Mouse (Mus musculus) midbrain, embryonic 10.5 days (tissue): ENCODE data around the gene Scrg1. TPM values are rescaled to one million over a fixed set of nuclear protein-coding genes. Genes with fewer than 3 reads are reported as not detected.
"Not testable (repeated sequence)": the region's sequence is repeated elsewhere in the genome, so short reads cannot be mapped to it uniquely, and the experiment has no call there.

Experiments used
- DNase-seq: peaks from one replicate; pipeline ENCODE4 v3.0.0-alpha.2; 2017; ENCODE audit warnings: low spot score
- H3K27ac ChIP-seq: fragments of 300-500 bp; sonication (generic); replicated peaks from 2 replicates; pipeline ENCODE4 v1.5.1; 2016; ENCODE audit warnings: mild to moderate bottlenecking
- H3K27me3 ChIP-seq: fragments of 300-500 bp; sonication (generic); 2 replicates; pipeline ENCODE4 v1.6.1; 2016; ENCODE audit warnings: low read depth, mild to moderate bottlenecking; ENCODE audit not compliant: poor library complexity, severe bottlenecking
- H3K36me3 ChIP-seq: fragments of 300-500 bp; sonication (generic); 2 replicates; pipeline ENCODE4 v1.6.1; 2016; ENCODE audit warnings: mild to moderate bottlenecking, moderate library complexity
- H3K4me1 ChIP-seq: fragments of 300-500 bp; sonication (generic); 2 replicates; pipeline ENCODE4 v1.6.1; 2016
- H3K4me3 ChIP-seq: fragments of 300-500 bp; sonication (generic); 2 replicates; pipeline ENCODE4 v1.5.1; 2016; ENCODE audit warnings: mild to moderate bottlenecking, moderate library complexity
- H3K9me3 ChIP-seq: fragments of 300-500 bp; sonication (generic); replicated peaks from 2 replicates; pipeline ENCODE4 v1.6.1; 2016; ENCODE audit warnings: mild to moderate bottlenecking
- WGBS: fragments of 180-500 bp; shearing (Covaris S2); methylation state at CpG from one replicate; pipeline ENCODE4 v1.1.7; 2016; 5-methylcytosine and 5-hydroxymethylcytosine counted together
- polyA plus RNA-seq: library from polyadenylated mRNA; unstranded; fragments of >200 nt; fragmentation: Nextera tagmentation; extraction: Ambion mirVana; gene quantifications from 2 replicates; pipeline ENCODE4 v1.2.1, GENCODE M21; 2016

Scrg1 gene
- polyA plus RNA-seq, 1 experiment from 2014 or later = 0.35 TPM

DNA sequence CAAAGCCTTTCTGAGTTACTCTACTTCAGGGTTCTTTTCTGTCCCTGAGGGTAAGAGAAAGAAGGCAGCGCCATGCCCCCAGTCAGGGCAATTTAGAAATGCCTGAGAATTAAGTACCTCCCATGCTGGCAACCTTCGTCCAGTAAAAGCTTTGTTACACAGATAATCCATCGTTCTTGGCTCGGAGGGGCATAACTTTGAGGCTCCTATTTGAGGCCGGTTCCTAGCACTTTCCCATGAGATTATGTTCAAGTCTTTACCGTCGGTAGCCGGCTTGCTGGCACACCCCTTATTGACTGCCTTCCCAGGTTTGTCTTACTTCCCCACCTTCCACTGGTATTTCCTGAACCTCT lies 42.7 kb downstream of the Scrg1 start:
- H3K9me3 ChIP-seq = no peaks in the 10 kb centered on the region
- H3K4me3 ChIP-seq = no peak overlapping the region
- peaks cover 6% of the 10 kb centered on the region for H3K4me1 ChIP-seq
- 0 out of 2 replicates have a peak overlapping the region, but pooled peaks have one; percentile 17 for H3K27ac ChIP-seq
- WGBS = 79% methylated on average over 8 of the region's 8 CpGs
- no peaks in the 10 kb centered on the region for H3K27me3 ChIP-seq
- no peak for DNase-seq
- H3K36me3 ChIP-seq = 0 out of 2 replicates have a peak, but pooled peaks cover 3% of the 10 kb centered on the region

DNA sequence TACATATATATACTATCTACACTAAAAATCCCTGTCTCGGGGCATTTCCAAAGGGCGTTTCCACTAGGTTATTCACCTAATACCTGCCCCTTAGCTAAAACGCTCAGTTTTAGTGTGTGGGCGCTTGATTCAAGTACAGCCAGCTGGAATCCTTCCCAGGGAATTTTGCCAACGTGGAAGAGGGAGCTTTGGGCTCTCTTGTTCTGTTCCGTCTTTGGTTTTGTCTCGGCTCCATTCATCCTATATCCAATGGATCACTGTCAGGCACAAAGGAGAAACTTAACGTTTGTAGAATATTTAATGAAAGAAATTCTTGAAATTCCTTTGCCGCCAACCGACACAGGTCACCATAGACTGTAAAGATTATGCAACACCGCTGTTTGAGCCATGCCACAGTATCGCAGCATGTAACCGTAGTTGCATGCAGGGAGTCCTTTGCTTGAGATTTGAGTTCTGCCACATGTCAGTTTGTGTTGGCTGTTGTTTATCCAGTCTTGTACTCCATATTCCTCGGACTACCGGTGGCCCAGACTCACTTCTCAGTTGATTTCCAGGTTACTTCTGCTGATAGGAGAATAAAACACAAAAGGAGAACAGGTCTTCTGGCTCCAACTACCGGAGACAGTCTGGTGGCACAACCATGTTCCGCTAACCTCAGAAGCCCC lies 43.3 kb downstream of the Scrg1 start:
- 0 out of 2 replicates have a peak, but pooled peaks cover 3% of the 10 kb centered on the region for H3K36me3 ChIP-seq
- H3K9me3 ChIP-seq = no peaks in the 10 kb centered on the region
- H3K4me3 ChIP-seq = no peak overlapping the region
- H3K27ac ChIP-seq = 0 out of 2 replicates have a peak overlapping the region, but pooled peaks have one; percentile 17
- WGBS = 75% methylated on average over 17 of the region's 17 CpGs
- no peaks in the 10 kb centered on the region for H3K27me3 ChIP-seq
- DNase-seq = no peak
- H3K4me1 ChIP-seq = peaks cover 6% of the 10 kb centered on the region

DNA sequence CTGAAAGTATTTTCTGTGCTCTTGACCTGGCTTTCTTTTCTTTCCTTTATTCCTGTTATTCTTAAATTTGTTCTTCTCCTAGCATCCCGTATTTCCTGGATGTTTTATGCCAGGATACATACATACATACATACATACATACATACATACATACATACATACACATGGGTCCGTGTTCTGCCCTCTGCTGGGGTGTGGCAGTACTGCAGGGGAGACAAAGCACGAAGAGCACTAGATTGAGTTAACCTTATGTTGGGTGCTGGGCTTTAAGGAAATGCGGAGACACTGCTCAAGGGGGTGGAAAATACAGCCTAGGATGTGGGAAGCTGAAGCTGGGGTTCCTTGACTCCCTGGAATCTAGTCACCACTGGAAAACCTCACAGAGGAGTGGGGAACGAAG lies 47.9 kb downstream of the Scrg1 start:
- no peak overlapping the region for H3K4me3 ChIP-seq
- 0 out of 2 replicates have a peak, but pooled peaks cover 6% of the 10 kb centered on the region for H3K36me3 ChIP-seq
- peak; percentile 74 for DNase-seq
- no peaks in the 10 kb centered on the region for H3K27me3 ChIP-seq
- H3K27ac ChIP-seq = no peak overlapping the region
- H3K9me3 ChIP-seq = no peaks in the 10 kb centered on the region
- peaks cover 5% of the 10 kb centered on the region for H3K4me1 ChIP-seq
- 52% methylated on average over 5 of the region's 5 CpGs for WGBS

DNA sequence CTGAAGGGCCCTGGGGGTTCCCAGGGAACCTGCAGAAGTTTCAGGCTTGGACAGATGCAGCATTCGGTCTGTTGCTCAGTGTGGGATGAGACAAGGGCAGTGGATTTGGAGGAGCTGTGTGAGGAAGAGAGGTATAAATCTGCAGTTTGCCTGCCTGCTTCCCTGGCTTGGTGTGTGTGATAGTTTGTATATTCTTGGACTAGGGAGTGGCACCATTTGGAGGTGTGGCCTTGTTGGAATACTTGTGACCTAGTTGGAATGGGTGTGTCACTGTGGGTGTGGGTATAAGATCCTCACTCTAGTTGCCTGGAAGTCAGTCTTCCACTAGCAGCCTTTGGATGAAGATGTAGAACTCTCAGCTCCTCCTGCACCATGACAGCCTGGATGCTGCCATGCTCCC lies 49.8 kb downstream of the Scrg1 start:
- not testable (repeated sequence) for H3K27me3 ChIP-seq, H3K4me1 ChIP-seq, H3K27ac ChIP-seq, H3K36me3 ChIP-seq, DNase-seq, H3K4me3 ChIP-seq, H3K9me3 ChIP-seq
- 100% methylated on average over 1 of the region's 1 CpGs for WGBS

DNA sequence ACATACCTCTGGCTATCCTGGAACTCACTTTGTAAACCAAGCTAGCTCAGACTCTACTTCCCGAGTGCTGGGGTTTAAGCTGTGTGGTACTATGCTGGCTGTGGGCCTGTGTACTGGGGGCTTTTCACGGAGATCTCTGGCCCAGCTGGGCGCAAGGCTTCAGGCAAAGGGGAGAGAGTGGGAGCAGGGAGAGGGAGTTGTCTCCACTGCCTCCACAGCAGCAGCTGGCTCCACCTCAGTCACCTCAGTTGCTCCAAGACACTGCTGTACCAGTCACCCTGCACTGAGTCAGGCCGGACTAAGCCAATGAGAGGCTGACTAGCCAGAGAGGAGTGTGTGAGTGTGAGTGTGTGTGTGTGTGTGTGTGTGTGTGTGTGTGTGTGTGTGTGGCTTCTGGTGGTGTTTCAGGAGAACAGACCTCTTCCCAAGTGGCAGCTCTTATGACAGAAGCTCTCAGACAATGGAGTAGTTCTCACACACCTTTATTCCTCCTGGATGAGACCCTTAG lies 51.9 kb downstream of the Scrg1 start:
- no peak overlapping the region for H3K4me3 ChIP-seq
- peaks cover 11% of the 10 kb centered on the region for H3K4me1 ChIP-seq
- no peaks in the 10 kb centered on the region for H3K9me3 ChIP-seq
- H3K27me3 ChIP-seq = no peaks in the 10 kb centered on the region
- peaks cover 7% of the 10 kb centered on the region for H3K36me3 ChIP-seq
- H3K27ac ChIP-seq = no peak overlapping the region
- no peak for DNase-seq
- 82% methylated on average over 4 of the region's 4 CpGs for WGBS

DNA sequence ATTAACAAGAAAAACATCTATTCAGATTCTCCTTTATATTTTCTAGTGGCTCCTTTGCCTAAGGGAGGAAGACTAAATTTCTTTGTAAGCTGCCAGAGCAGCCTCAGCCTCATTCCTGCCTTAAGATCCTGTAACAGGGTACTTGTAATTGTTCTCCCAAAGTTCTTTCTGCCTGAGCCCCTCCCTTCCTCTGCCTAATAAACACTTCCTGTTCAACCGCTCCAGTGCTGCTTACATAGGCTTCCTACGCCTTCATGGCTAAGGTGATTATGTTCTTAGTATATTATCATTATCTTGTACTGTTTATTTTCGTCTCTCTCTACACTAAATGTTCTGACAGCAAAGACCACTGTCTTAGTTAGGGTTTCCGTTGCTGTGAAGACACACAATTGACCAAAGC lies 52.9 kb downstream of the Scrg1 start:
- Histone ChIP-seq H3K36me3 (peaks cover 14% of the 10 kb centered on the region), H3K4me1 (peaks cover 15% of the 10 kb centered on the region), H3K9me3 (no peaks in the 10 kb centered on the region), H3K27me3 (no peaks in the 10 kb centered on the region), H3K27ac (no peak overlapping the region), H3K4me3 (no peak overlapping the region)
- WGBS = 88% methylated on average over 4 of the region's 4 CpGs
- no peak for DNase-seq

DNA sequence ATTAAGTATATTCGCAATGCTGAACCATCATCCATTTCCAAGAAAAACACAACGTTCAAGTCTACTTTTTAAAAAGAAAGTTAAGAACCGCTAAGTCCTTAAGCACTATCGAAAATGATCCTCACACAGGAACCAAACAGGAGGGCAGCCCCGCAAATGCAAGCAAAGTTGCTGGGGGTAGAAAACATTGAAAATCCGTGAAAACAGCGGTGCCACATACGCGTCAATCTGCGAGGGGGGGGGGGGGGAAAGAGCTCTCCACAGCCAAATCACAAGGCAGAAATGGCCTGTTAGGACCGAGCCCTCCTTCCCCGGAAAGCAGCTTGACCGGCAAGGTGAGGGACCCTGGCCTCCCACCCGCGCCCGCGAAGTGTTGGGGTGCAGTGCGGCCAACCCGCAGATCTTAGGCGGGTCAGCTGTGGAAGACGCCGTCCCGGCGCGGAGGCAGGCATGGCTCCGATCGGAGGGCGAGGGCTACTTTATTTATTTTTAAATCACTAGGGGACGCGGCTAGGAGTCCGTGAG lies 55.1 kb downstream of the Scrg1 start:
- 2% methylated on average over 31 of the region's 31 CpGs for WGBS
- peaks cover 23% of the 10 kb centered on the region for H3K4me1 ChIP-seq
- H3K36me3 ChIP-seq = peaks cover 33% of the 10 kb centered on the region
- no peak for DNase-seq
- H3K27me3 ChIP-seq = no peaks in the 10 kb centered on the region
- H3K27ac ChIP-seq = peak overlapping the region; percentile 100
- H3K9me3 ChIP-seq = no peaks in the 10 kb centered on the region
- H3K4me3 ChIP-seq = peak overlapping the region; percentile 95

DNA sequence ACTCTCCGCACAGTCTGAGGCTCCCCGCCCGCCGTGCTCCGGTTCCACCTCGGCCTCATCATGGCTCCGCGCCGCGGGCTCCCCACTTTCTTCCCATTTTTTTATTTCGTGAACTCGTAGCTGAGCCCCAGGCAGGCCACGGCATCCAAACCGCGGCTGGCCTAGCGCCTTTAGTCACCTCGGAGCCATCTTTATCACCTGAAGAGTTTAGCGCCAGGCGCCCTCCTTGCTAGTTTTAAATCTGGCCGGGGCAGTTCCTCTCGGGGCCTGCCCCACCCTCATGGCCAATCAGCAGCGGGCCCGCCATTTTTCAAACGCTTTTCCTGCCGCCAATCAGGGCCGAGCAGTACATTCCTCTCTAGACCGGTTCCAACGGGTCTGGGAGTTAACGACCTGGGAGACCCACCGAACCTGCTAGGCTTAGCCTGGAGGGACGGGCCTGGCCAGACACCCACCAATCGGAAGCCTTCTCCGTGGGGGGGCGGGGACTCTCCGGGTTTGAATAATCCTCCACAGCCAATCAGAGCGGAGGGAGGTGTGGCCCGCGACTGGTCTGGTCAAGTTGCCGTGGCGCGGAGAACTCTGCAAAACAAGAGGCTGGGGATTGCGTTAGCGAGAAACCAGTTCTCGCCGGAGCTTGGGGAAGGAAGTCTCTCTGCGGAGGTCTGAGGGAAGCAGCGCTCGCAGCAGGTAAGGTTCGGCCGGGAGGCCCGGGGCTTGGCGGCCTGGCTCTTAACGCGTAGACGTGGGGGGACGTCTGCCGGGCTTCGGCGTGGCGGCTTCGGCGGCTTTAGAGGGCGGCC lies 55.8 kb downstream of the Scrg1 start, which contains the start of gene Hmgb2:
Gene Hmgb2, plus strand, starts transcription at position 592 of the 803 bp plus-strand sequence.
- H3K4me3 ChIP-seq = peak within 1 kb of the TSS; percentile 95
- H3K36me3 ChIP-seq = peaks cover 39% of the 10 kb centered on the region
- under 1% methylated on average over 63 of the region's 63 CpGs for WGBS
- peak within 1 kb of the TSS; percentile 100 for H3K27ac ChIP-seq
- peaks cover 23% of the 10 kb centered on the region for H3K4me1 ChIP-seq
- H3K27me3 ChIP-seq = no peaks in the 10 kb centered on the region
- DNase-seq = peak; percentile 100
- H3K9me3 ChIP-seq = no peaks in the 10 kb centered on the region

DNA sequence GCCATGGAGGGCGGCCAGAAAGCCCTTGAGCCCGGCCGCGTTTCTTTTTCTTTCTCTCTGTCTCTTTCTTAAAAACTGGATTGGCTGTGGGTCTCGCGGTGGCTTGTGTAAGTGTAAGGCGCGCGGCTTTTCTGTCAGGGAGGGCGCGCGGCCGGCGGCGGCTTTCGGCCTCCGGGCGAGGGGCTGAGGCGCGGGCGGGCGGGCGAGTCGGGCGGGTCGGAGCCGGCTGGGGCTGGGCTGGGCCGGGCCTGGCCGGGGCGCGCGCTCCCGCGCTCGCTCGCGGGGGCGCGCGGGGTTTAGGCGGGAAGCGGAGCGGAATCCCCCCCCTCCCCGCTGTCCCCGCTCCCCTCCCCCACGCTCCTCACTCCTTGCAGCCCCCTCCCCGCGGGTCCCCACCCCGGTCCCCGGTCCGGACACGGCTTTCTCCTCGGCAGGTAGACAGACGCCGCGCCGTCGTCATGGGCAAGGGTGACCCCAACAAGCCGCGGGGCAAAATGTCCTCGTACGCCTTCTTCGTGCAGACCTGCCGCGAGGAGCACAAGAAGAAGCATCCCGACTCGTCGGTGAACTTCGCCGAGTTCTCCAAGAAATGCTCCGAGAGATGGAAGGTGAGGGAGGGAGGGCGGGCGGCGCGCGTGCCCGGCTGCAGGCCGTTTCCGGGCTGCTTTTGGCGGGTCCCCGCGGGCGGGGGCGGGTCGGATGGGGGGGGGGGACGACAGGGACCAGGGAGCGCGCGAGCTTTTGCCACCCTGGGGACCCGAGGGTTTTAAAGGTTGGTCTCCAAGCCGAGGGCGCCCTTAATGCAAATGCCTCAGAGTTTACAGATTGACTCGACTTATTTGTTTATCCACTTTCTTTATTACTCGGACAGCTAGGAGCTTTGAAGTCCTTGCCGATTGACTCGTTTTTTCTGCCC lies 56.7 kb downstream of the Scrg1 start:
- peak; percentile 65 for DNase-seq
- Histone ChIP-seq H3K9me3 (no peaks in the 10 kb centered on the region), H3K4me1 (peaks cover 23% of the 10 kb centered on the region), H3K4me3 (peak overlapping the region; percentile 95), H3K36me3 (peaks cover 47% of the 10 kb centered on the region), H3K27ac (peak overlapping the region; percentile 100), H3K27me3 (no peaks in the 10 kb centered on the region)
- WGBS = under 1% methylated on average over 81 of the region's 96 CpGs

DNA sequence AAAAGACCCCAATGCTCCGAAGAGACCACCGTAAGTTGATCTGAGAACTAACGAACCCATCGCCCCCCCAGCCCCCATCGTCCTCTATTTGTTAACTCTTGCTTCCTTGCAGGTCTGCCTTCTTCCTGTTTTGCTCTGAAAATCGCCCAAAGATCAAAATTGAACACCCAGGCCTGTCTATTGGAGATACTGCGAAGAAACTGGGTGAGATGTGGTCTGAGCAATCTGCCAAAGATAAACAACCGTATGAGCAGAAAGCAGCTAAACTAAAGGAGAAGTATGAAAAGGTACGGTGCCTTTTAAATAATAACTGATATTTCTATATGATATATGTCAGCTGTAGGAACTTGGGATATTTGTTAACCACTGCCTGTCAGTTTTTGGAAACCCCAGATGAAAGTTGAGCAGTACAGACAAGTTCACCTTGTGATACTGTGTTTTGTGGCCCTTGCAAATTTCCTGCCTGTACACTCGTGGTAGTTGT lies 57.5 kb downstream of the Scrg1 start:
- peak overlapping the region; percentile 100 for H3K27ac ChIP-seq
- 44% methylated on average over 10 of the region's 10 CpGs for WGBS
- H3K27me3 ChIP-seq, DNase-seq, H3K9me3 ChIP-seq: not testable (repeated sequence)
- H3K36me3 ChIP-seq = peaks cover 52% of the 10 kb centered on the region
- peaks cover 23% of the 10 kb centered on the region for H3K4me1 ChIP-seq
- H3K4me3 ChIP-seq = peak overlapping the region; percentile 95

DNA sequence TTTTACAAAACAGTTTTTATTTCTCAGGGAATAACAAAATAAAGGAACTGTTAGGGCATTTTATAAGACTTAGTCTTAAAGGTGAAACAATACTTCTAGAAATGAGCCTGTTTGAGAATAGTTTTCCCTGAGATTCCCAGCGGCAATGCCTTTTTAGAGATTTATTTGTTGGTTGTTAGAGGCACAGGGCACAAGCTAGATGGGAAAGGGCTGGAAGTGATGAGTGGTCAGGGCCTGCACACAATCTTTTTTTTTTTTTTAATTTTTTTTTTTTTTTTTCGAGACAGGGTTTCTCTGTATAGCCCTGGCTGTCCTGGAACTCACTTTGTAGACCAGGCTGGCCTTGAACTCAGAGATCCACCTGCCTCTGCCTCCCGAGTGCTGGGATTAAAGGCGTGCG lies 61.0 kb downstream of the Scrg1 start:
- H3K27me3 ChIP-seq, H3K4me3 ChIP-seq, H3K9me3 ChIP-seq, H3K27ac ChIP-seq, DNase-seq: not testable (repeated sequence)
- H3K36me3 ChIP-seq = peaks cover 65% of the 10 kb centered on the region
- 91% methylated on average over 5 of the region's 5 CpGs for WGBS
- H3K4me1 ChIP-seq = peaks cover 13% of the 10 kb centered on the region

DNA sequence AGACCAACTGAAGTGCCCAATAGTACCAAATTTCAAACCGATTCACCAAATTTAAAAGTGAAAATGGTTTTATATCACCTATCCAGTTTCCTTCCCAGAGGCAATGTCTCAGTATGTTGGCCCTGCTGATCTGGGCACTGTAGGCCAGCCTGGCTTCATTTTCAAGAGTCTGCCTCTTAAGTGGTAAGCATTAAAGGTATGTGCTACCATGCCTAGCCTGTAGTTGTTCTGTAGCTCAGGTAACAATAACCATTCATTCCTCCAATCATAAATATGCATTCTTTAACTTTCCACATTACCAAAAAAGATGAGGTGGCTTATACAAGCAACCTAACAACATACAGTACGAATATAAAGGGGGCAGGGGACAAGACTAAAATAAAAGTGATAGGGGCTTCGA lies 62.0 kb downstream of the Scrg1 start:
- Histone ChIP-seq H3K4me3 (no peak overlapping the region), H3K27me3 (no peaks in the 10 kb centered on the region), H3K4me1 (peaks cover 13% of the 10 kb centered on the region), H3K9me3 (no peaks in the 10 kb centered on the region), H3K36me3 (peaks cover 73% of the 10 kb centered on the region), H3K27ac (no peak overlapping the region)
- WGBS = 94% methylated on average over 3 of the region's 3 CpGs
- DNase-seq = no peak
